Mouse (Mus musculus): Measurements from ENCODE around the gene Pla2g7.

DNA sequence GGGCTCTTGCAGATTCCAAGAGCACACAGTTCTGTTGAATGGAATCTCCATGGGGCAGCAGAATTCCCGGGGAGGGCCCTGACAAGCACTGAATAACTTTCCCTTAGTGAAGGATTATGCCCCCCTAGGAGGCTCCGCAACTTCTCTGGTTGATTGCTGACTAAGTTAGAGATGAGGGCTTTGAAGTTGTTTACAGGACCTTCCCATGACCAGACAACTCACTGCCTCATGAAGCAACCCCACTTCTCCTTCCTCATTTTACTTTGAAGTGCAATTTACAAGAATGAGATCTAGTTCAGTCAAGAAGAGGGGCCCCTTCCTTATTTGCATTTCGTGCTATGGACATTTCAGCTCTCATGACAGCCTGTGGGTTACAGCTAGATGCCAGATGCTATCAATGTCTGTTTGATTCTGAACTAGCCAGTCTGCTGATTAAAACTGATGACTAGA, 5.8 kb downstream of the Pla2g7 start:
- TF ChIP-seq CTCF (IDR thresholded peaks at IDR 0.05; ENCODE audit: low read depth, low read length) (no peak), TAL1 (conservative IDR thresholded peaks at IDR 0.05; ENCODE audit: low read depth, low read length) (no peak), POLR2AphosphoS5 (IDR thresholded peaks at IDR 0.05; ENCODE audit: insufficient replicate concordance, low read depth, low read length) (no peak)
